Mouse (Mus musculus) kidney, adult 8-10 months (tissue): Measurements from ENCODE around the gene Yod1.

Experiments
- DNase-seq, 2 experiments: peaks; one replicate each; pipeline ENCODE4 v3.0.0; 2022

Gene Yod1

GRCm38 (mm10) chr1:130770487-130770886 is 53.4 kb downstream of the Yod1 start:
- peak in 1 of 2 experiments; percentile 20 for DNase-seq

GRCm38 (mm10) chr1:130770981-130771494 is 53.9 kb downstream of the Yod1 start:
- no peak for DNase-seq
